Mouse (Mus musculus) MEL (cell line): ENCODE measurements around the gene Tmem219. TPM values are rescaled to one million over a fixed set of nuclear protein-coding genes. Genes with fewer than 3 reads are reported as not detected.

ENCODE experiments used
- DNase-seq: peaks from one replicate; pipeline ENCODE4 v3.0.0; 2011; ENCODE audit warnings: low read depth, low spot score
- H3K27ac ChIP-seq: 2 replicates; pipeline ENCODE4 v1.5.1; 2012; ENCODE audit warnings: low read depth, mild to moderate bottlenecking, control low read depth, low read length, moderate library complexity; ENCODE audit not compliant: control insufficient read depth
- H3K27me3 ChIP-seq, 2 experiments: fragments of 150-350 bp in 1 of 2; sonication (generic) in 1 of 2; 2 replicates each; pipeline ENCODE4 v1.6.1; 2012; ENCODE audit warnings: low read length in 2 of 2, mild to moderate bottlenecking in 2 of 2, improper control_type of control experiment in 1 of 2, moderate library complexity in 1 of 2; ENCODE audit not compliant: insufficient read depth in 2 of 2, control insufficient read depth in 1 of 2
- H3K36me3 ChIP-seq, 2 experiments: 2 replicates each; pipeline ENCODE4 v1.6.1; 2012 to 2014; ENCODE audit warnings: low read length in 2 of 2, improper control_type of control experiment in 1 of 2, inconsistent platforms in 1 of 2, mild to moderate bottlenecking in 1 of 2; ENCODE audit not compliant: insufficient read depth in 2 of 2, control insufficient read depth in 1 of 2
- H3K4me1 ChIP-seq, 2 experiments: fragments of 150-350 bp in 1 of 2; sonication (generic) in 1 of 2; 2 replicates each; pipeline ENCODE4 v1.6.1; 2012; ENCODE audit warnings: low read length in 2 of 2, improper control_type of control experiment in 1 of 2, mild to moderate bottlenecking in 1 of 2; ENCODE audit not compliant: insufficient read depth in 2 of 2, control insufficient read depth in 1 of 2
- H3K4me3 ChIP-seq, 2 experiments: fragments of 150-350 bp in 1 of 2; sonication (generic) in 1 of 2; 2 replicates each; pipeline ENCODE4 v1.5.1; 2012; ENCODE audit warnings: low read depth in 2 of 2, low read length in 2 of 2, mild to moderate bottlenecking in 2 of 2, moderate library complexity in 2 of 2, control low read depth in 1 of 2, improper control_type of control experiment in 1 of 2; ENCODE audit not compliant: control insufficient read depth in 1 of 2, insufficient read depth in 1 of 2
- H3K79me2 ChIP-seq: 2 replicates; pipeline ENCODE4 v1.6.1; 2012; ENCODE audit warnings: mild to moderate bottlenecking, low read length, moderate library complexity; ENCODE audit not compliant: control insufficient read depth, poor library complexity, insufficient read depth
- H3K9ac ChIP-seq: 2 replicates; pipeline ENCODE4 v1.6.1; 2012; ENCODE audit warnings: low read depth, mild to moderate bottlenecking, control low read depth, low read length, moderate library complexity; ENCODE audit not compliant: control insufficient read depth, poor library complexity, severe bottlenecking
- H3K9me3 ChIP-seq: fragments of 150-350 bp; sonication (generic); replicated peaks from 2 replicates; pipeline ENCODE4 v1.6.1; 2012; ENCODE audit warnings: mild to moderate bottlenecking, low read length, improper control_type of control experiment, moderate library complexity; ENCODE audit not compliant: insufficient read depth
- CTCF ChIP-seq, 3 experiments: IDR thresholded peaks in 2 of 3; conservative IDR thresholded peaks in 1 of 3; 2 replicates each; pipeline ENCODE4 v1.5.1; 2011 to 2012; ENCODE audit warnings: low read length in 3 of 3, low read depth in 2 of 3, mild to moderate bottlenecking in 2 of 3, improper control_type of control experiment in 1 of 3, inconsistent platforms in 1 of 3, mixed read lengths in 1 of 3, moderate library complexity in 1 of 3; ENCODE audit not compliant: control insufficient read depth in 1 of 3, insufficient read depth in 1 of 3, poor library complexity in 1 of 3, severe bottlenecking in 1 of 3
- GABPA ChIP-seq: IDR thresholded peaks from 2 replicates; pipeline ENCODE4 v1.6.1; 2012; ENCODE audit warnings: low read depth, mild to moderate bottlenecking, inconsistent platforms, low read length, improper control_type of control experiment, moderate library complexity
- MAX ChIP-seq: IDR thresholded peaks from 2 replicates; pipeline ENCODE4 v1.6.1; 2011; ENCODE audit warnings: low read length, improper control_type of control experiment
- MEF2A ChIP-seq: IDR thresholded peaks from 2 replicates; pipeline ENCODE4 v1.6.1; 2014; ENCODE audit warnings: low read depth, mild to moderate bottlenecking, inconsistent platforms, low read length, improper control_type of control experiment; ENCODE audit not compliant: poor library complexity, insufficient replicate concordance, severe bottlenecking; ENCODE audit errors: extremely low read depth
- NELFE ChIP-seq: IDR thresholded peaks from 2 replicates; pipeline ENCODE4 v1.6.1; 2011; ENCODE audit warnings: low read depth, low read length, improper control_type of control experiment
- POLR2A ChIP-seq, 2 experiments: IDR thresholded peaks; 2 replicates each; pipeline ENCODE4 v1.6.1; 2011 to 2012; ENCODE audit warnings: low read length in 2 of 2, mild to moderate bottlenecking in 2 of 2, control low read depth in 1 of 2, improper control_type of control experiment in 1 of 2, low read depth in 1 of 2, moderate library complexity in 1 of 2; ENCODE audit not compliant: control insufficient read depth in 1 of 2, insufficient read depth in 1 of 2, poor library complexity in 1 of 2
- POLR2AphosphoS5 ChIP-seq: IDR thresholded peaks from 2 replicates; pipeline ENCODE4 v1.6.1; 2012; ENCODE audit warnings: low read depth, borderline replicate concordance, mild to moderate bottlenecking, inconsistent platforms, low read length, moderate library complexity, mixed read lengths
- RAD21 ChIP-seq: IDR thresholded peaks from 2 replicates; pipeline ENCODE4 v1.6.1; 2011; ENCODE audit warnings: mild to moderate bottlenecking, low read depth, low read length, improper control_type of control experiment
- SMC3 ChIP-seq: IDR thresholded peaks from 2 replicates; pipeline ENCODE4 v1.6.1; 2011; ENCODE audit warnings: low read depth, low read length, improper control_type of control experiment
- UBTF ChIP-seq: IDR thresholded peaks from 2 replicates; pipeline ENCODE4 v1.6.1; 2012; ENCODE audit warnings: low read depth, mild to moderate bottlenecking, inconsistent platforms, low read length, improper control_type of control experiment, moderate library complexity, borderline replicate concordance; ENCODE audit not compliant: insufficient read depth
- ZC3H11A ChIP-seq: IDR thresholded peaks from 2 replicates; pipeline ENCODE4 v1.6.1; 2012; ENCODE audit warnings: low read depth, mild to moderate bottlenecking, inconsistent platforms, low read length, improper control_type of control experiment
- ZKSCAN1 ChIP-seq: IDR thresholded peaks from 2 replicates; pipeline ENCODE4 v1.6.1; 2012; ENCODE audit warnings: low read depth, mild to moderate bottlenecking, inconsistent platforms, low read length, improper control_type of control experiment, moderate library complexity
- ZMIZ1 ChIP-seq: IDR thresholded peaks from 2 replicates; pipeline ENCODE4 v1.6.1; 2012; ENCODE audit warnings: low read depth, mild to moderate bottlenecking, inconsistent platforms, low read length, improper control_type of control experiment, moderate library complexity
- ZNF384 ChIP-seq: IDR thresholded peaks from 2 replicates; pipeline ENCODE4 v1.6.1; 2012; ENCODE audit warnings: low read depth, mild to moderate bottlenecking, inconsistent platforms, low read length, improper control_type of control experiment
- polyA plus RNA-seq, 2 experiments: library from polyadenylated mRNA; stranded (reverse) in 1 of 2; unstranded in 1 of 2; fragments of >175 nt in 1 of 2; fragments of >200 nt in 1 of 2; gene quantifications; 2 replicates each; pipeline versions ENCODE4 v1.2.1 to v1.2.4; 2012; ENCODE audit warnings: low replicate concordance in 2 of 2, low read depth in 1 of 2; ENCODE audit not compliant: insufficient read length in 2 of 2, insufficient read depth in 1 of 2, missing spikeins in 1 of 2
- total RNA-seq: library from RNA; depleted of rRNA; stranded (reverse); fragments of 300-350 nt; gene quantifications from 2 replicates; pipeline ENCODE4 v1.2.3, GENCODE M21; 2012

Gene Tmem219
- total and polyA plus RNA-seq, 3 experiments: 18.0 to 34.5 TPM; not detected in 1

- H3K9ac ChIP-seq: no peak overlapping the region
- TF ChIP-seq ZMIZ1: no peak
- no peak for TF ChIP-seq UBTF
- TF ChIP-seq POLR2AphosphoS5: no peak
- no peak for TF ChIP-seq MEF2A
- TF ChIP-seq ZC3H11A: no peak
- no peak for TF ChIP-seq MAX
- TF ChIP-seq ZNF384: no peak
- no peak for TF ChIP-seq CTCF (IDR thresholded peaks at IDR 0.05 in 2 of 3, conservative IDR thresholded peaks at IDR 0.05 in 1 of 3; ENCODE audit: control insufficient read depth in 1 of 3, insufficient read depth in 1 of 3, low read depth in 2 of 3, low read length in 3 of 3, poor library complexity in 1 of 3, severe bottlenecking in 1 of 3)
- peaks cover 0 to 9% of the 10 kb centered on the region in 2 experiments; a peak in 2 of 4 replicates for H3K4me1 ChIP-seq
- no peaks in the 10 kb centered on the region; a peak in 1 of 4 replicates for H3K36me3 ChIP-seq
- H3K9me3 ChIP-seq: no peaks in the 10 kb centered on the region
- no peaks in the 10 kb centered on the region for H3K79me2 ChIP-seq
- H3K27me3 ChIP-seq: no peaks in the 10 kb centered on the region
- H3K27ac ChIP-seq: no peak overlapping the region
- no peak overlapping the region for H3K4me3 ChIP-seq
- DNase-seq: no peak
Measured at GRCm38 (mm10) chr7:126948626-126949025, 25.9 kb upstream of the Tmem219 start.

DNA sequence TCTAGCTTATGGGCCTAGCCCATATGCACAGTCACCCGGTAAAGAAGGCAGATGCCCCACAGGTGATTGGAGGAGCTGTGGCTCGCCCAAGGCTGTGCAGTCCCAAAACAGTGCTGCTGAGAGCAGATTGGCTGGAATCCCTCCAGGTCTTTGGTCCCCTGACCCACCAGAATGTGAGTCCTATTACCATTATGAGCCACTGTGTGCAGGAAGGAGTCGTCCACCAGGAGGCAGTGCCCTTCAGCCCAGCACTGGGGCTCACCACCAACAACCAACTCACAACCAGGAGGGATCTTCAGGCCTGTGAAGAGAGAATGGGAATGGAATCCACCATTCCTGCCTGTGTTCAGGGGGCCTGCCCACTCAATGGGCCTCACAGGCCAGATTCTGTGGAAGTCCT, 23.8 kb upstream of the Tmem219 start:
- Histone ChIP-seq H3K27ac (no peak overlapping the region), H3K4me1 (peaks cover 0 to 9% of the 10 kb centered on the region in 2 experiments; a peak in 2 of 4 replicates), H3K36me3 (peaks cover 0 to 1% of the 10 kb centered on the region in 2 experiments; a peak in 2 of 4 replicates), H3K27me3 (no peaks in the 10 kb centered on the region), H3K79me2 (no peaks in the 10 kb centered on the region), H3K4me3 (no peak overlapping the region), H3K9ac (no peak overlapping the region), H3K9me3 (no peaks in the 10 kb centered on the region)
- peak; percentile 51 for DNase-seq
- TF ChIP-seq RAD21: peak; percentile 54
- no peak for TF ChIP-seq GABPA
- TF ChIP-seq ZC3H11A: peak; percentile 30; the same call in 1 of the 2 replicates
- no peak for TF ChIP-seq POLR2A (IDR thresholded peaks at IDR 0.05; ENCODE audit: control insufficient read depth in 1 of 2, insufficient read depth in 1 of 2, low read depth in 1 of 2, low read length in 2 of 2, poor library complexity in 1 of 2)
- peak; percentile 83 for TF ChIP-seq SMC3
- peak; percentile 59 to 75 (median 74) for TF ChIP-seq CTCF (IDR thresholded peaks at IDR 0.05 in 2 of 3, conservative IDR thresholded peaks at IDR 0.05 in 1 of 3; ENCODE audit: control insufficient read depth in 1 of 3, insufficient read depth in 1 of 3, low read depth in 2 of 3, low read length in 3 of 3, poor library complexity in 1 of 3, severe bottlenecking in 1 of 3)
- no peak for TF ChIP-seq NELFE
- no peak for TF ChIP-seq ZKSCAN1
- TF ChIP-seq POLR2AphosphoS5: 0 out of 2 replicates have a peak, but pooled peaks have one; percentile 24
- TF ChIP-seq, all 39 proteins: peak for 5
